Mouse (Mus musculus) B cell, adult 62 days (primary cell): ENCODE measurements around the gene Cdh7. TPM values are rescaled to one million over a fixed set of nuclear protein-coding genes. Genes with fewer than 3 reads are reported as not detected.

Experiments used
- total RNA-seq: library from RNA; stranded (reverse); gene quantifications from 4 replicates; pipeline ENCODE4 v1.2.4, GENCODE M21; 2023

The Cdh7 gene
- not detected in 4 replicates for total RNA-seq

GRCm38 (mm10) chr1:109982064-109982808 lies at the start of gene Cdh7:
Gene Cdh7, plus strand, starts transcription at chr1:109982431.

